Mouse (Mus musculus) liver, embryonic 14.5 days (tissue): ENCODE measurements at regions not wholly inside any gene's neighbourhood (a gene's known extent, or its start where the extent isn't known, plus 50 kb on each side); places are given as distances from the start of the nearest gene placed in this dataset.

Source experiments
- CTCF ChIP-seq: IDR thresholded peaks from 2 replicates; pipeline ENCODE4 v1.5.1; 2016; ENCODE audit warnings: antibody characterized with exemption, low read depth, control low read depth
- EP300 ChIP-seq: IDR thresholded peaks from 2 replicates; pipeline ENCODE4 v1.6.1; 2016; ENCODE audit warnings: antibody characterized with exemption, low read depth

- TF ChIP-seq CTCF (no peak), EP300 (no peak)
These were observed 84.5 kb downstream of the Fam43a start for GRCm38 (mm10) chr16:30683986-30684385.
